Mouse (Mus musculus): ENCODE results near the gene Zranb2. TPM values are rescaled to one million over a fixed set of nuclear protein-coding genes. Genes with fewer than 3 reads are reported as not detected.

Gene Zranb2
- polyA plus RNA-seq, 1 experiment, result 2.4 TPM

GRCm38 (mm10) chr3:157597837-157598379, 63.9 kb downstream of the Zranb2 start:
- no peaks in the 10 kb centered on the region for H3K27me3 ChIP-seq (ENCODE audit: control insufficient read depth, insufficient read depth, low read length)
- no peak overlapping the region for H3K4me3 ChIP-seq (ENCODE audit: extremely low read depth, insufficient read depth, insufficient read length)
- no peaks in the 10 kb centered on the region for H3K36me3 ChIP-seq (ENCODE audit: control insufficient read depth, insufficient read depth, low read length)
- DNase-seq (ENCODE audit: low read depth in 1 of 2, low spot score in 2 of 2), result no peak
- H3K27ac ChIP-seq (ENCODE audit: insufficient read depth, low read length), result no peak overlapping the region
- no peak for TF ChIP-seq CTCF (IDR thresholded peaks at IDR 0.05; ENCODE audit: extremely low read depth, insufficient read depth, insufficient read length, insufficient replicate concordance)
- no peak for TF ChIP-seq POLR2A (IDR thresholded peaks at IDR 0.05; ENCODE audit: low read depth, low read length)
- no peaks in the 10 kb centered on the region for H3K4me1 ChIP-seq (ENCODE audit: control insufficient read depth, insufficient read depth, insufficient read length)
- WGBS, result 78% methylated on average over 7 of the region's 7 CpGs

Other genes starting within 250 kb of the Zranb2 start
- gene Ptger3, start 32.7 kb downstream of the Zranb2 start, polyA plus RNA-seq (2012; rRNA removed), result 2.8 and 5.2 TPM in 2 replicates